Mouse (Mus musculus): ENCODE results near the gene Ptpru.

The Ptpru gene

DNA sequence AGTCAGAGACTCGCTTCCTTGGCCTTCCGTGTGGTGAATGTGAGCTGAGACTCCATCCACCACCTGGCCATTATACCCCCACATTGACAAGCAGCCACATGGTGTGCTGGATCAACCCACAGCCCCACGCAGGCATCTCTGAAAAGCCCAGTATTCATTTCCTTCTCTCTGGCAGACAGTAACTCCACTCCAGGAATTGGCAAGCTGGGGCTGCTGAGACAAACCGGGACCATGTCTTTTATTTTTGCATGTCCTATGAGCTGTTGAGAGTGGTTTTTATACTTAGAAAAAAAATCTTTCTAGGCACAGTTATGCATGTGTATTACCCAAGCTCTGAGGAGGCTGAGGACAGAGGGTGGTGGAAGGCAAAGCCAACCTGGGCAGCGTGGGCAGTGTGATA, 118.9 kb downstream of the Ptpru start:
- in situ Hi-C loops (cut with MboI, MseI): no loop called here

Data from T-helper 17 cell (primary cell).